Mouse (Mus musculus): ENCODE measurements around the gene Prss29.

The Prss29 gene

DNA sequence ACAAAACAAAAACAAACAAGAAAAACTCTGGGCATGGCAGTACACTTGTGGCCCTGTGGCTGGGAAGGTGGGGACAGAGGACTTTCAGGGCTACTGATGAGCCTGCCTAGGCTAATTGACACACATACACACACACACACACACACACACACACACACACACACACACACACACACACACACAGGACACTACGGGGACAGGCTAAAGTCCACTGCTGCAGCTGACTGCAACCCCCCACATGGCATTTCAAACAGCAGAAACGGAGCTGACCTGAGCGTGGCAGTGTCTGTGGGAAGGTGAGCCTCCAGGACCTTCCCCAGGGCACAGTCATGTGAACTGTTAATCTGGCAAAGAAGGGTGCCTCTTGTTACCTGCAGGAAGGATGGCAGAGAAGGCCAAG is 23.0 kb downstream of the Prss29 start:
- DNase-seq (ENCODE audit: low read depth, low spot score), result no peak

DNA sequence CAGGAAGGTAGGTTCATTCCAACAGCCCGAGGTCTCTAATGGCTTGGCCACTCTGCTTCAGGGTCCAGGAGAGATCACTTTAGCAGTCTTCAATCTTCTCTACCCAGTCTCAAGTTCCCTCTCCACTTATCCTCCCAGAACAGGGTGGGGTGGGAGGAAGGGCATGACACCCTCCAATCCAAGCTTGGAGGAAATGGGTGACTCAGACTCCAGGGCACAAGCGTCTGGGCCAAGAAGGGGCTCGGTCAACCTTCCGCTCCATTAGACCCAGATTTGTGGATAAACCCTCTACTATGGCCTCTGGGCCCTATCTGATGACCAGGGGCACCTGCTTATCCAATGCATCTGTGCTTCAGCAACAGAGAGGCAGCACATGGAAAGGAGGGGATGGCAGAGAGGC is 27.0 kb downstream of the Prss29 start, which contains the start of gene Tpsab1:
TSS of gene Tpsab1 (minus strand) at position 101 of the 400 bp plus-strand sequence.
- no peak for DNase-seq (ENCODE audit: low read depth, low spot score)

DNA sequence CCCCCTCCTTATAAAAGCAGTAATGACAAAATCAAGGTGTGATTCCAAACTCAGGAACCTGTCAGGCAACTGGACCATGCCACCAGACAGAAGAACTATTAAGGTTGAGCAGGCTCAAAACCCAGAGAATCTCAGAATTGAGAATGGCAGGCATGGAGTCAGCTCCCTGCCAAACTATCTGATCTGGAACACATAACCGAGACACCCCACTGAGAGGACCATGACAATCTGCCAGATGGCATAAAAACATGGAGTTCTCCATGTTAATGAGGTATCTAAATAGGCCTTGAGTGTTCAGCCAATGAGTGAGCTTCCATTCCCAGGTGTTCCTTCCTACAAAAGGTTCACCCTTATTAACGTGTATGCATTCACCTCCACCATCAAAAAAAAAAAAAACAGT is 42.8 kb downstream of the Prss29 start:
- DNase-seq (ENCODE audit: low read depth, low spot score), result no peak

DNA sequence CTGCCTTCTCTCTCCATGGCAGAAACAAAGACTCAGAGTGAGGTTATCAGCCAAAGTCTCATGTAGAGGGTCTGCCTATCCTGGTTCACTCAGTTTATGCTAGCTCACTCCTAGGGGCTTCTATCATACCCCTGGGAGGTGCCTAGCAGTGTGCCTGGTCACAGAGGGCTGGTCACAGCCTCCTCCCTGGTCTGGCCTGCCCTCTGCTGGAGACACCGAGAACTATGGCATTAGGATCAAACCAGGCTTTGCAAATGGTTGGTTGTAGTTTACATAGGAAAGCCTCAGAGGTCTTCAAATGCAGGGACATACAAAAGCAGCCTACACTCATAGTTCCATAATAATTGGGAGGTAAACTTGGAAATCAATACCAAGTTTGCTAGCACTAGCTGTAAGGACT is 45.3 kb downstream of the Prss29 start:
- DNase-seq (ENCODE audit: low read depth, low spot score), result no peak

DNA sequence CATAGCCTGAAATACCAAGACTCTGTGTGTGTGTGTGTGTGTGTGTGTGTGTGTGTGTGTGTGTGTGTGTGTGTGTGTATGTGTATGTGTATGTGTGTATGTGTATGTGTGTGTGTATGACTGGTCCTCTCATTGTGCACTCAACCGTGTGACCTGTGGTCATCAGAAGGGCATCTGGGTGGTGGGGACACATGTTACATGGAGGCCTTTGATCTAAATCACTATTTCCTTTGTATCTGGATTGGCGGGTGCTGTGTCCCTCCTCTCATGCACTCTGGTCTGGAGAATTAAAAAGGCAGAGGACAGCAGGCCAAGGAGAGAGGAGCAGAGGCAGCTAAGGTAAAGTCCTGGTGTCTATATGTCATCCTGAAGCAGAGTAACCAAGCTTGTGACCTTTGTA is 47.6 kb downstream of the Prss29 start, which contains the start of gene Tpsb2:
TSS of gene Tpsb2 (plus strand) at position 301 of the 400 bp plus-strand sequence.
- no peak for DNase-seq (ENCODE audit: low read depth, low spot score)

DNA sequence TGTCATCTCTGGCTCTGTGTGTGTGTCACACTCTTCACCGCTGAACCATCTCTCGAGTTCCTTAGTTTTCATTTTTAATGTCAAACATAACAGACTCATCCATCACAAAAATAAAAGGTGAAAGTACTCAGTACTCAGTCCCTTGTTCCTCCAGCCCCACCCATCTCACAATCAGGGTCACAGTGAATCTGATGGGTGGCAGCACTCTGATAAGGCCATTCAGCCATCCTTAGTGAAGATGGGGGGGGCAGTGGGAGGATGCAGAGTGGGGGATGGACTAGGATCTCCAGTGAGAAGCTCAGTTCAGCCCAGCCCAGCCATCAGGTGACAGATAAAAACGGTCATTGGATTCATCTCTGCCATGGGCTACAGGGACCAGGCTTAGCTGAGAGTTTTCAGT is 50.5 kb downstream of the Prss29 start, which contains the start of gene Tpsg1:
TSS of gene Tpsg1 (plus strand) at position 301 of the 400 bp plus-strand sequence.
- no peak for DNase-seq (ENCODE audit: low read depth, low spot score)
